Mouse (Mus musculus) megakaryocyte-erythroid progenitor cell, adult 5-6 weeks (primary cell): ENCODE measurements around the gene Cdc42se1. TPM values are rescaled to one million over a fixed set of nuclear protein-coding genes. Genes with fewer than 3 reads are reported as not detected.
"Not testable (repeated sequence)": the region's sequence is repeated elsewhere in the genome, so short reads cannot be mapped to it uniquely, and the experiment has no call there.

Experiments
- ATAC-seq: replicated peaks from 2 replicates; pipeline ENCODE4 v1.8.0; 2016; ENCODE audit warnings: mild to moderate bottlenecking, inconsistent platforms; ENCODE audit not compliant: severe bottlenecking, poor library complexity, low FRiP score, low TSS enrichment
- total RNA-seq, 2 experiments: library from RNA; stranded (forward) in 1 of 2; stranded (reverse) in 1 of 2; fragments of 200-1000, 215-1000 nt in 1 of 2; fragments of >200 nt in 1 of 2; fragmentation: Nextera tagmentation in 1 of 2; gene quantifications; 2 replicates each; pipeline ENCODE4 v1.2.3; 2014 to 2017

Gene Cdc42se1
- total RNA-seq (2014; fragmentation: Nextera tagmentation) (69.0 and 127 TPM in 2 replicates), total RNA-seq (2017) (49.5 and 59.1 TPM in 2 replicates)

DNA sequence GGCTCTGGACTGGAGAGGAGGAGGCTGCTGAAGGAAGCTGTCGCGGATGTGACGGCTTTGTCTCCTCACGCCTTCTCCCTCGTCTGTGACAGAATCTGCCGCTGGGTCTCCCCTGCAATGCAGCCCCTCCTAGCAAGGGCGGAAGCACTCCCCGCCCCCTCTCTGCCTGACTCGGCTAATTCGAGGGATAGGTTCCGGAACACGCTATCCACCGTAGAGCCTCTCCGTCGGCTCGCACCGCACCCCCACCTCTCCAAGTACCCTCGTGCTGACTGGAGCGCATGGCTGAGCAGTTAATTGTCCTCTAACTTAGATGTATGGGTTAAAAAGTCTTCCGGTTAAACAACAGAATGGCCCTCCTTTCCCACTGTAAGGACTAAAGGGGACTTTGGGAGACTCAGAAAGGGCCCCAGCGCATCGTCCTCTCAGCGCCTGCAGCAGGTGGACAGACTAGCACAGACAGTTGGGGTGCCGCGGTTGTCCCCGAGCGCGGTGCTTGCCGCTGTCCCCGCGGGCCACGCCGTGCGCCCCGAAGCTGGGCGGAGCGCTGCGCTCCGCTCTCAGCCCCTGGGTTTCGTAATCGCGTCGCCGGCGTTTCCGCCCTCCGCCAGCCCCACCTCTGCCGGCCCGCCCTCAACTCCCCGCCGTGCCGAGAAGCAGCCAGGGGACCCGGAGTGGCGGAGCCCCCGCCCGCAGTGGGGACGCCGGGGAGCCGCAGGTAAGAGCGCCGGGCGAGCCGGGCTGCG, at the start of gene Cdc42se1:
Gene Cdc42se1 (plus strand): TSS at position 585 of the 746 bp plus-strand sequence.
- ATAC-seq = peak; percentile 78

- no peak for ATAC-seq
Observed at GRCm38 (mm10) chr3:95178948-95179347, 49.6 kb upstream of the Cdc42se1 start.

DNA sequence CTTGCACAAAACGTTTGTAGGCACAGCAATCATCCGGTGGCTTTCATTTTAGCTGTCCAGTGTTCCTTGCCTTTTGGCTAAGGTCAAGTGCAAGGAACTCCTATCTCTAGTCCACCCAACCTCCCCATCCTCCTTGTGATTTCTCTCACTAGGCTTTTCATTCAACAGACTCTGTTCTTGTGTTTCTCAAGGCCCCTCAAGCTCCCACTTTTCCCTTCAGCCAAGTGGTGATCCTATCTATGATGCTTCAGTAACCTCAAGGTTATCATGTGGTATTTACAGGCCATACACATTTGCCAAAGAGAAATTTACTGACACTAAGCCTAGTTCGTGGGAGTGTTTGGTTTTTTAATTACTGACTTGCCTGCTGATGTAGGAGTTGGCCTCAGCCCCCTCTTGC, 48.6 kb upstream of the Cdc42se1 start:
- no peak for ATAC-seq

DNA sequence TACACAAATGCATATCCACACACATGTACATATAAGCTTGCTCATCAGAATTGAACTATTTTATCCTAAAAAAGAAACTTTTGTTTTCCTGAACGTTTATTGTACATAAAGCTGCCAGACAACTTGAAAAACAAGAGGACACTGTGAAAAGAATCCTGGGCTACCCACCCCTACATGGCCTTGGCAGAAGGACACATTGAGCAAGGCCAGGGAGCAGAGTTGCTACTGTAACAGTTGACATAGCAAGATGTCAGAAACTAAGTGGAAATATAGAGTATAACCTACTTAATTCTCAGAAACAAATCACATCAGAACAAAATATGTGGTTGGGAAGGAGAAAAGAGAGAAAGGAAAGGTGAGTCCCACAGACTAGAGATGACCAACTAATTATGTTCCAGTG, 46.7 kb upstream of the Cdc42se1 start:
- no peak for ATAC-seq

DNA sequence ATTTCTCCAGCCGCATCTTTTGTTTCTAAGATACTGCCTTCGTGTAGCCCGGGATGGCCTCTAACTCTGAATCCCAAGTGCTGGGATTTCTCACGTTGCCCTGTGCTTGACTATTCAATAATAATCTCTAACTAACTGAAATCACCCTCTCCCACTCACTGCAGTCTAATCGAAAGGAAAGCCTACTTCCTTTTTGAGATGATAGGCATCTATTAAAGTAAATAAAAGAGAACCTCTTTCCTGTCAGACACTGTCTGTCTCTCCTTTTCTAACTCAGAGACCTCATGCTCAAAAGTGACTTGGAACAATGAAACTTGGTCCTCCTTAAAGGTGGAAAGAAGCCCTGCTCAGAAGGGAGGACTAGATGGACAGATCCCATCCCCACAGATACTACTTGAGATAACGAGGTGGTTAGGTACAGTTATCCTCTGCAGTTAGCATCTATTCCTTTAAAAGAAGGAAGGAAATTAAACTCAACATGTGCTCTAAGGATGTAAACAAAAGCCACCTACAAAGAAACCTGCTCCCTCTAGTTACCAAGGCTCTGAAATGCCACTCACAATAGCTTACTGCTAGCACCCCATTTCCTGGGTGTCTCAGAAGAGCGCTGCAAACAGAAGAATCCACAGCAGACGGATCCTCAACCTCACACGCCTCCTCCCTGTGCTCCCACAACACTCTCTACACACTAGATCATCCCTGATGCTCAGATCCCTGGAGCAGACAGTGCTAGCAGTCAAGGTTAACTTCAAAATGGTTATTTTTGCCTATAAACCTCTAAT, 43.5 kb upstream of the Cdc42se1 start:
- ATAC-seq = no peak

DNA sequence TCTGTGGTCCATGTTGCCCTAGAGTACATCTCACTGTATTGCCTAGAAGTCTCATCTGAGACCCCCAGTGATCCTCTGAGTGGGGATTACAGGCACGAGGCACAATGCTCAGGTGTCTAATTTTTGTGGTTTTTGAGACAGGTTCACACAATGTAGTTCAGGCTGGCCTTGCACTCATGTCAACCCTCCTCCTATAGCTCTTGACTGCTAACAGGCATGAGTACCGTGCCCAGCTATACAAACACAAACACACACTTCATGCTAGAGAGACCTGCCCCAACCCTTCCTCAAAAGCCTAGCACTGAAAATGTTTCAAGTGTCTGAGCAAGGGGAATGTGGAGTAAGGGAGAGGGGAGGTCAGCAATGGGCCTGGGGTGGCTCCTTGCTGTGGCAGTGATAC, 42.4 kb upstream of the Cdc42se1 start:
- ATAC-seq = no peak

GRCm38 (mm10) chr3:95186888-95187287, 41.6 kb upstream of the Cdc42se1 start:
- no peak for ATAC-seq

DNA sequence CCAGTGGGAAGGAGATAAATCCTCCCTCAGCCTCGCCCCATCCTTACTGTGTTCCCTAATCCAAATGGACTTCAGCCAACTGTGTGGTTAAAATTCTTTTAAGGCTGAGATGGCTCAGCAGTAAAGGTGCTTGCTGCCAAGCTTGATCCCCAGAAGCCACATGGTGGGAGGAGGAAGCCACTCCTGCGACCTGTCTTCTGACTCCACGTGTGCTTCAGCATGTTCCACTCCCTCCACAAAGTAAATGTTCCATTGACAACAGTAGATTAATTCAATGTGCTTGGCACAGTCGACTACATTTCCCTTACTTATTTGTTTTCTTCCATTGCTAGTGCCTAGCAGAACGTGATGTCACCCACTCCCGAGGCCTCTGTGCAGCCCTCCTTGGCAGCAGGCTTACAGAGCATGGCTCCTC, 33.8 kb upstream of the Cdc42se1 start:
- ATAC-seq = no peak

- ATAC-seq = no peak
Observed at GRCm38 (mm10) chr3:95195772-95196171, 32.8 kb upstream of the Cdc42se1 start.

- ATAC-seq = no peak
Observed at GRCm38 (mm10) chr3:95199101-95199500, 29.4 kb upstream of the Cdc42se1 start.

GRCm38 (mm10) chr3:95200132-95200531, 28.4 kb upstream of the Cdc42se1 start:
- no peak for ATAC-seq

GRCm38 (mm10) chr3:95200562-95200961, 28.0 kb upstream of the Cdc42se1 start:
- no peak for ATAC-seq

DNA sequence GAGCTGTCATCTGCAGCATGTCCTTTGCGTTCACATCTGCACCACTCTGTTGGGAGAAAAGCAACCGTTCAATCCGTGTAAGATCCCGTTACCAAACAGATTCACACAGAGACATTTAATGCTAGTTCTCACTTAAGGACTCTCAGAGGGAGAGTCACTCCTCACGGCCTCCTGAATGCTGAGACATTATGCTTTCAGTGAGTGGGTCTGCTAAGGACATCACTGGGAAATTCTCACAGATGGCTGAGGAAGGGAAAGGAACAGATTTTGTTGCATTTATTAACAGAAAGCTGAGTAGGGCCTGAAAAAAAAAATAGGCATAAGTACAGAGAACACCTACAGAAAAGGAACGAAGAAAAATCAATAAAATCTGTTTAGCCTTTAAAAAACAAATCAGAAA, 24.7 kb upstream of the Cdc42se1 start:
- no peak for ATAC-seq

GRCm38 (mm10) chr3:95208286-95208685, 20.2 kb upstream of the Cdc42se1 start:
- no peak for ATAC-seq

DNA sequence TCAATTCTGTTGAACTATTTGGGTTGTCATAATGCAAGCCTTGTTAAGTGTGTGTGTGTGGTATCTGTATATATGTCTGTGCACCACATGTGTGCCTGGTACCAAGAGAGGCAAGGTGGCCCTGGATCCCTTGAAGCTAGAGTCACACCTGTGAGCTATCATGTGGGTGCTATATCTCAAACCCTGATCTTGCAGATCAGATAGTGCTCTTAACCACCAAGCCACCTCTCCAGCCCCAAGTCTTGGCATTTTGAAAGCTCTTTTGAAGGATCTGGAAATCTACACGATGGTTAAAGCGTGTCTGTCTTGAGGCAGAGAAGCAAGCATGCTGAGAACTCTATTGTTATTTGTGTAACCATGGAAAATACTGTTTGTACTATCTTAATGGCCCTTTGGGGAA, 17.9 kb upstream of the Cdc42se1 start:
- no peak for ATAC-seq

DNA sequence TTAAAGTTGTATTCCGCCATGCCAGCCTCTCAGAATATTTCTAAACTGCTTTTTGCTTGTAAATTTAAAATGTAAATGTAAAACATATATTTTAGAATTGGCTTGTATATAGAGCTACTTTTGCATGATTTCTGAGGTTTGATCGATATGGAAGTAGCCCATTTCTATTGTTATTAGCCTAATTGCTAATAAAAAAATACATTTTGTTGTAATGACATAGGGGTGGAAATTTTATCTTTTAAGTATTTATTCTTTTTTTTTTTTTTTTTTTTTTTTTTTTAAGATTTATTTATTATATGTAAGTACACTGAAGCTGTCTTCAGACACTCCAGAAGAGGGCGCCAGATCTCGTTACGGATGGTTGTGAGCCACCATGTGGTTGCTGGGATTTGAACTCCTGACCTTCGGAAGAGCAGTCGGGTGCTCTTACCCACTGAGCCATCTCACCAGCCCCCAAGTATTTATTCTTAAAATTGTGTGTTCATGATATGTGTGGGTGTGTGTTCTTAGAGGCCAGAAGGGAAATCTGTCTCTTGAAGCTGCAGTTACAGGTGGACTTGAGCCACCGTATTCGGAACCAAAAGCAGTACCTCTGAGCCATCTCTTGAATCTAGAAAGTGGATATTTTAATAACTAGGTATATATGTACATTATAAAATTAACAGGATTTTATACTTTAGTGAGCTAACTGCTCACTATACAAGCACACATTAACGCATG, 15.5 kb upstream of the Cdc42se1 start:
- ATAC-seq = not testable (repeated sequence)

DNA sequence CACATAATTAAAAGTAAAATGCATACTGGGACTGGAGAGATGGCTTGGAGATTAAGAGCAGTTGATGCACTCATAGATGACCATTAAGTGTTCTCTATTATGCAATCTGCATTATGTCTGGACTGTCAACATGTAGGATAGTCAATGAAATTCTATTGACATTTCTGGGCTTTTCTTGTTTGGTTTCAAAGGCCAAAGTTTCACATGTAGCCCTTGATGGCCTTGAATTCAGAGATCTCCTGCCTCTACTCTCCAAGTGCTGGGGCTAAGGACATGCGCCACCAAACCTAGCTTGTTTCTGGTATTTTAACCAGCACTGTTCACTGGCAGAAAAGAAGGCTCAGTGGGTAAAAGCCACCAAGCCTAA, 14.9 kb upstream of the Cdc42se1 start:
- ATAC-seq = no peak

DNA sequence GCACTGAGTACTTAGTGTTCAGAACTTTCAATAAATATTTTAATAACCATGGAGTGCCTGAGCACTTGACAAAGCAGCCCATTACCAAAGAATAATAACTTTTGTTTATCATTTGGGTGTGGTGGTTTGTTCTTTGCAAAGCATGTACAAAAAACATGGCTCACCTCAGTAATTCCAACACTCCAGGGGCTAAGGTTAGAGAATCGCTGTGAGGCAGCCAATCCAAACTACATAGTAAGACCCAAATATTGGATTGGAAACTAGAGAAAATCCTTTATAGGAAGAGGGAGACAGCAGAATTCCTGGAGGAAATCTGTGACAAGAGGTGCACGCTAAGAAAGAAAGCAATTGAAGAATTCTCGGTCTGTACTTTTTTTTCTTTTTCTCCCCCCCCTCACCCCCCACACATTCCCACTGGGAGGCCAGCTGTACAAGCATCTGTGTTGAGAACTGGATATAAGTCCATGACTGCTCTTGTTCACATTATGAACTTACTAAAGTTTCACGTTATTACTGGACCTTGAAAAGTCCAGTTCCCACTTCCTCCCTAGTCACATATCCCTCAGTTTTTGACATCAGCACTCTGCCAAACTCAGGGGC, 11.8 kb upstream of the Cdc42se1 start:
- ATAC-seq = no peak

DNA sequence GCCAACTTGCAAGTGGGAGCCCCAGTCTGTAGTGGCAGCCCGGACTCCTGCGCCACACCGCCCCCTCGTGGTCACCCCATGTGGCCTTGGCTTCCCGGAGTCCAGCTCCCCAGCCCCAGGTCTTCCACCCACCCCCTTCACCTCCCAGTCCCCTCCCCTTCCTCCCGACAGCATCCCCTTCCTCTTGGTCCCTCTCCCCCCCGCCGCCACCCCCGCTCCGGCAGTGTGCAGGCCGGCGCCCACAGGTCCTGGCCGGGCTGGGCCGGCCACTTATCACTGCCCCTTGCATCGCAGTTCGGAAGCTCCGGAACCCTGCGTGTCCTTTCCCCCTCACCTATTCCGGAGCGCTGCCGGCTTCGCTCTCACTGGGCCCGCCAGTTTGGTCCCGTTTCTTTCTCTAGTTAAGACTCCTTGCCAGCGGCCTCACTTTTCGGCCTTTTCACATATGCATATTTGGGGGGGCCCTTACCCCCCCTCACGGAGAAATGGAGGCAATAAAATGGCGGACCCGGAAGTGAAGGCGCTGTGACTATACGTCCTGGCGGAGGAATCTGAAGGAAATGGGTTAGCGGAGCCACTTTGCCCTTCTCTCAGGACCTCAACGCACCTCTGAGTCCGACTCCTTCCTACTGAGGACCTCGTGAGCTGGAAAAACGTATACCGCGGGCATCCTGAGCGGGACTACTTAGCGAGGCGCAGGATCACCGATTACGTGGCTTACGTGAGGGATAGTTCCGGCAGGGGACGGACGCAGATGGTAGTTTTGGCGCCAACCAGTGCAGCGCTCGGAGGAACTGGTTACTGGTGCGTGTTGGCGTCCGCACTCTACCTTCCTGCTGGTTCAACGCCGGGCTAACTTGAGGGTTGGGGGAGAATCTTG, 11.0 kb upstream of the Cdc42se1 start, which contains the start of gene Gabpb2:
Gene Gabpb2 (minus strand): TSS at position 662 of the 880 bp plus-strand sequence.
- ATAC-seq = peak; percentile 89
